Mouse (Mus musculus): ENCODE data around the gene Rpl23.

The Rpl23 gene

GRCm38 (mm10) chr11:97781832-97782563 is at the start of gene Rpl23:
TSS of gene Rpl23 (minus strand) at chr11:97782437.
- DNase-seq (ENCODE audit: low spot score) = peak; percentile 98

GRCm38 (mm10) chr11:97832001-97832400 is 49.8 kb upstream of the Rpl23 start:
- DNase-seq (ENCODE audit: low spot score) = no peak

GRCm38 (mm10) chr11:97830501-97830900 is 48.3 kb upstream of the Rpl23 start:
- no peak for DNase-seq (ENCODE audit: low spot score)

GRCm38 (mm10) chr11:97829913-97830476 is 47.8 kb upstream of the Rpl23 start:
- no peak for DNase-seq (ENCODE audit: low spot score)

- DNase-seq (ENCODE audit: low spot score) = no peak
Measured at GRCm38 (mm10) chr11:97829365-97829764, 47.1 kb upstream of the Rpl23 start.

GRCm38 (mm10) chr11:97827654-97828053 is 45.4 kb upstream of the Rpl23 start:
- no peak for DNase-seq (ENCODE audit: low spot score)

- DNase-seq (ENCODE audit: low spot score) = no peak
Measured at GRCm38 (mm10) chr11:97826414-97826813, 44.2 kb upstream of the Rpl23 start.

- no peak for DNase-seq (ENCODE audit: low spot score)
Measured at GRCm38 (mm10) chr11:97825971-97826370, 43.7 kb upstream of the Rpl23 start.

GRCm38 (mm10) chr11:97825295-97825694 is 43.1 kb upstream of the Rpl23 start:
- DNase-seq (ENCODE audit: low spot score) = no peak

- DNase-seq (ENCODE audit: low spot score) = no peak
Measured at GRCm38 (mm10) chr11:97824895-97825294, 42.7 kb upstream of the Rpl23 start.

GRCm38 (mm10) chr11:97824168-97824567 is 41.9 kb upstream of the Rpl23 start:
- no peak for DNase-seq (ENCODE audit: low spot score)

GRCm38 (mm10) chr11:97822840-97823603 is 40.8 kb upstream of the Rpl23 start:
- DNase-seq (ENCODE audit: low spot score) = no peak

- peak; percentile 52 for DNase-seq (ENCODE audit: low spot score)
Measured at GRCm38 (mm10) chr11:97821401-97822064, 39.3 kb upstream of the Rpl23 start.

- DNase-seq (ENCODE audit: low spot score) = peak; percentile 86
Measured at GRCm38 (mm10) chr11:97820840-97821239, 38.6 kb upstream of the Rpl23 start.

GRCm38 (mm10) chr11:97819923-97820322 is 37.7 kb upstream of the Rpl23 start:
- DNase-seq (ENCODE audit: low spot score) = no peak

GRCm38 (mm10) chr11:97819102-97819501 is 36.9 kb upstream of the Rpl23 start:
- DNase-seq (ENCODE audit: low spot score) = no peak

- peak; percentile 60 for DNase-seq (ENCODE audit: low spot score)
Measured at GRCm38 (mm10) chr11:97818571-97818970, 36.3 kb upstream of the Rpl23 start.

- no peak for DNase-seq (ENCODE audit: low spot score)
Measured at GRCm38 (mm10) chr11:97818003-97818402, 35.8 kb upstream of the Rpl23 start.

GRCm38 (mm10) chr11:97817379-97817778 is 35.1 kb upstream of the Rpl23 start:
- DNase-seq (ENCODE audit: low spot score) = peak; percentile 44

GRCm38 (mm10) chr11:97816916-97817315 is 34.7 kb upstream of the Rpl23 start:
- no peak for DNase-seq (ENCODE audit: low spot score)

GRCm38 (mm10) chr11:97816176-97816575 is 33.9 kb upstream of the Rpl23 start:
- no peak for DNase-seq (ENCODE audit: low spot score)

GRCm38 (mm10) chr11:97815736-97816135 is 33.5 kb upstream of the Rpl23 start:
- no peak for DNase-seq (ENCODE audit: low spot score)
